Mouse (Mus musculus): ENCODE measurements around the gene Man1c1.

DNA sequence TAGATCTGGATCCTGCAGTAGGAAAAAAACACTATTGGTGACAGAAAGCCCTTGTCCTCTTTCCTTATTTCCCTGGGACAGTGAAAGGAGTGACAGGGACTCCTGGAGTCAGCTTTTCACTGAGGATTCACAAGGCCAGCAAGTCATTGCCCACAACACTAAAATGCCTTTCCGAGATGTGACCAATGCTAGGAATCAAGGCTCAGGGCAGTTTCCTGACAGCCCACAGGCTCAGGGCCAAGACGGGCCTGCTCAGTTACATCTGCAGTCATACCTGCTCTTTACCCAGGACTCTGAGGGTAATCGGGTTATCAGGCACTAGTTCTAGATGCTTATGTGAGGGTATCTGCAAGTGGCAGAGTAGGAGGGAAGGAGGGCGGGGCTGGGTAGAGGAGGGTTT is 180.6 kb downstream of the Man1c1 start:
- TF ChIP-seq CTCF (IDR thresholded peaks at IDR 0.05; ENCODE audit: borderline replicate concordance, extremely low read depth, insufficient read depth, insufficient read length) (no peak), POLR2A (IDR thresholded peaks at IDR 0.05; ENCODE audit: borderline replicate concordance, extremely low read depth, insufficient read depth, insufficient read length, poor library complexity, severe bottlenecking) (no peak)

All from brain, embryonic 14.5 days (tissue).